ENCODE assay signal across 10 mouse cellular contexts in the genomic region with DNA sequence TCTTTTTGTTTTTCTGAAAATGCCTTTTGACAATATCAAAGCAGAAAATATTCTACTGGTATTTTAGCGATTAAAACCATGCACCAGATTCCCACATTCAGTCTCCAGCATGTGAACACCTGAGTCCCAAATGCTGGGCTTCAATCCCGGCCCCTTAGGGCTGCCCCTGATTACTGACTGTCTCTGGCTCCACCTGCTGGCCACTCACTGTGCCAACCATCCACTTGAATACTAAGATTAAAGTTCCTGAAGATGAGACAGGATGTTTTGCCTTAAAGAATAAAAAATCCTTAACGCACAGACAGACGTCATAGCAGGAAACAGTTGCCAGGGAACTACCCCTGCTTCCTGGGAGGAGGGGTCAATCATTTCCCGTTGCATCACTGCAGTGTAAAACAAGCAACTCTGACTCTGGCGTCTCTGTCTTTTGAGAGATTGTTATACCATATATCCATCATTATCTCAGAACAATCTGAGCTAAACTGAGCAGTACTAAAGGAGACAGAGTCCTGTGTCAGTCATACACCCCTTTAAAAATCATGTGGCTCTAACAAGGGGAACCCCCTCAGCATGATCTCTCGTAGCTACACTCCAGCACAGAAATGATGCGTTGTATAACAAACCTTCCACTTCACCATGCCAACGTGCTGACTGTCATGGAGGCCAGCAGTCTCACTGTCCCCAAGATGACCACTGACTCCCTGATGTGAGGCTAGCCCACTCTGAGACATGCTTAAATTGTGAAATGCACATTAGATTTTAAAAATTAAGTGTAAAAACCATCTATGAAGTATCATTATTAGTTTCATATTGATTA.
DNase-seq lines count a peak whose midpoint lies in the region; ATAC-seq and TF ChIP-seq lines count a peak whose summit lies in the region.
"Had no signal": no experiment of that assay in that cellular context is flagged by ENCODE, and none has a peak within 500 bp of the region (broad histone marks: within the 10 kb centered on the region; RNA-seq: fewer than 3 reads in every experiment).

No protein-coding gene starts in this region.

- H3K4me3 ChIP-seq in cortical plate, adult 2 months (ENCODE audit: insufficient read depth, low read length): no peak overlapping the region
- no peak overlapping the region for H3K4me3 ChIP-seq in liver, embryonic 14.5 days (ENCODE audit: insufficient read depth in 1 of 2, low read depth in 2 of 2, low read length in 2 of 2)
- no peak overlapping the region for H3K4me3 ChIP-seq in neural tube, embryonic 14.5 days (ENCODE audit: low read depth, low read length)
- H3K4me3 ChIP-seq: embryonic facial prominence, embryonic 15.5 days; myocyte had no signal

- no peak for TF ChIP-seq POLR2A in cortical plate, adult 2 months (IDR thresholded peaks at IDR 0.05; ENCODE audit: extremely low read depth, insufficient read depth, low read length)

- peak; percentile 33 for DNase-seq in urinary bladder, postnatal 25 days (ENCODE audit: low spot score)
- DNase-seq in urinary bladder, postnatal 10 days (ENCODE audit: low spot score): no peak
- peak; percentile 46 for DNase-seq in heart, adult 8-10 months (ENCODE audit: low spot score)
- DNase-seq in kidney, postnatal 10 days: peak; percentile 84
- no peak for DNase-seq in liver, embryonic 14.5 days (ENCODE audit: low read depth in 3 of 3, low spot score in 3 of 3)

- H3K36me3 ChIP-seq in liver, embryonic 14.5 days (replicated peaks; ENCODE audit: control insufficient read depth, insufficient read depth, low read depth): no peaks in the 10 kb centered on the region
- no peaks in the 10 kb centered on the region for H3K36me3 ChIP-seq in neural tube, embryonic 14.5 days (ENCODE audit: control insufficient read depth, insufficient read depth, low read length)
- H3K36me3 ChIP-seq: embryonic facial prominence, embryonic 15.5 days had no signal

- peak; percentile 86 for TF ChIP-seq CTCF in cortical plate, adult 2 months (IDR thresholded peaks at IDR 0.05; ENCODE audit: extremely low read depth, insufficient read depth, low read length)
- peak; percentile 71 for TF ChIP-seq CTCF in liver, embryonic 14.5 days (IDR thresholded peaks at IDR 0.05; ENCODE audit: low read depth)

- 0 out of 2 replicates have a peak, but pooled peaks have one; percentile 21 for ATAC-seq in liver, embryonic 14.5 days (ENCODE audit: insufficient read depth)
- peak; percentile 85 for ATAC-seq in neural tube, embryonic 14.5 days (ENCODE audit: low read depth)
- ATAC-seq in erythroblast, adult 5-6 weeks (replicated peaks; ENCODE audit: low FRiP score, poor library complexity, severe bottlenecking): no peak

- WGBS in liver, embryonic 14.5 days (ENCODE audit: insufficient replicate concordance): 20% methylated on average over 9 of the region's 9 CpGs
- WGBS in neural tube, embryonic 14.5 days: 33% methylated on average over 9 of the region's 9 CpGs

- H3K27me3 ChIP-seq in liver, embryonic 14.5 days (ENCODE audit: control insufficient read depth, insufficient read depth, low read length): no peaks in the 10 kb centered on the region
- no peaks in the 10 kb centered on the region for H3K27me3 ChIP-seq in neural tube, embryonic 14.5 days (ENCODE audit: control insufficient read depth, insufficient read depth, low read length)
- H3K27me3 ChIP-seq: embryonic facial prominence, embryonic 15.5 days had no signal

- no peaks in the 10 kb centered on the region for H3K9me3 ChIP-seq in liver, embryonic 14.5 days (ENCODE audit: control insufficient read depth, low read length)
- H3K9me3 ChIP-seq in neural tube, embryonic 14.5 days (ENCODE audit: control insufficient read depth, low read length): no peaks in the 10 kb centered on the region
- H3K9me3 ChIP-seq: embryonic facial prominence, embryonic 15.5 days had no signal

- no peak overlapping the region for H3K9ac ChIP-seq in liver, embryonic 14.5 days (replicated peaks)
- H3K9ac ChIP-seq in neural tube, embryonic 14.5 days (replicated peaks; ENCODE audit: low read depth, low read length): no peak overlapping the region
- H3K9ac ChIP-seq: embryonic facial prominence, embryonic 15.5 days had no signal

- no peak overlapping the region for H3K27ac ChIP-seq in cortical plate, adult 2 months (ENCODE audit: insufficient read depth, low read length)
- no peak overlapping the region for H3K27ac ChIP-seq in liver, embryonic 14.5 days
- H3K27ac ChIP-seq in neural tube, embryonic 14.5 days (ENCODE audit: low read depth, low read length): no peak overlapping the region
- H3K27ac ChIP-seq: embryonic facial prominence, embryonic 15.5 days had no signal

- no peak for TF ChIP-seq EP300 in liver, embryonic 14.5 days (IDR thresholded peaks at IDR 0.05; ENCODE audit: low read depth)

- no peak overlapping the region for H3K4me2 ChIP-seq in liver, embryonic 14.5 days (ENCODE audit: low read depth)
- H3K4me2 ChIP-seq in neural tube, embryonic 14.5 days (ENCODE audit: low read depth, low read length): no peak overlapping the region
- H3K4me2 ChIP-seq: embryonic facial prominence, embryonic 15.5 days had no signal

- H3K4me1 ChIP-seq in cortical plate, adult 2 months (ENCODE audit: control insufficient read depth, insufficient read depth, low read length): no peaks in the 10 kb centered on the region
- no peaks in the 10 kb centered on the region for H3K4me1 ChIP-seq in liver, embryonic 14.5 days (replicated peaks; ENCODE audit: control insufficient read depth in 2 of 2, insufficient read depth in 2 of 2, low read length in 1 of 2)
- H3K4me1 ChIP-seq in neural tube, embryonic 14.5 days (ENCODE audit: control insufficient read depth, insufficient read depth, low read length): no peaks in the 10 kb centered on the region
- H3K4me1 ChIP-seq: embryonic facial prominence, embryonic 15.5 days had no signal

Comparison
In these comparisons a context has a peak if more than half of its experiments do, and no peak if none do; other contexts are left out.
1. DNase-seq: peak in urinary bladder, postnatal 25 days (single experiment), heart, adult 8-10 months (single experiment) and kidney, postnatal 10 days (single experiment); none in urinary bladder, postnatal 10 days (single experiment) and liver, embryonic 14.5 days (0 of 3).